Mouse (Mus musculus): Measurements from ENCODE around the gene Abr. TPM values are rescaled to one million over a fixed set of nuclear protein-coding genes. Genes with fewer than 3 reads are reported as not detected.

Abr gene
- polyA plus RNA-seq, 1 experiment from 2014 or later = 25.8 TPM

DNA sequence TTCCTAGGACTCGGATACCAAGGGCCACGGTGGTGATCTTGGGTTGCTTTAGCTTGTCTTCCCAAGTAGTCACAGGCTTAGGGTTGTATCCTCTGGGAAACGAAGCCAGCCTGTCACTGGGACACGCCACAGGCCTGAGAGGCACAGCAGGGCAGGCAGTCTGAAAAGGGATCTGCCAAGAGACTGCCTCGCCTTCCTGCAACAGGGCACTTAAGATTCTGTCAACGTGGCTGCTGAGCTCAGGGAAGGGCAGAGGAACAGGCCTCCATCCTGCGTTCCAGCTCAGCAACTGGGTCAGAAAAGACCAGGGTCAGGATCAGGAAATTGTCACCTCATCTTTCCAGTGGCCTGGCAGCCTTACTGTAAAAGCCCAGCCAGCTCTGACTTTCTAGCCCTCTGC lies 192.6 kb downstream of the Abr start:
- WGBS = 28% methylated on average over 7 of the region's 7 CpGs
- no peak for ATAC-seq (ENCODE audit: insufficient number of reproducible peaks, insufficient read depth, low FRiP score, low read depth)
- Histone ChIP-seq H3K27ac (replicated peaks in 1 of 2; ENCODE audit: control insufficient read depth in 1 of 2, insufficient read depth in 1 of 2, low read depth in 2 of 2, low read length in 2 of 2) (peak overlapping the region; percentile 72 to 86), H3K36me3 (ENCODE audit: control insufficient read depth, insufficient read depth, low read length) (peaks cover 19% of the 10 kb centered on the region), H3K27me3 (ENCODE audit: control insufficient read depth, insufficient read depth, low read length) (no peaks in the 10 kb centered on the region), H3K4me2 (ENCODE audit: low read length) (no peak overlapping the region), H3K9me3 (ENCODE audit: control insufficient read depth, low read length) (no peaks in the 10 kb centered on the region), H3K4me1 (ENCODE audit: control insufficient read depth in 2 of 2, insufficient read depth in 2 of 2, low read length in 2 of 2) (peaks cover 46 to 67% of the 10 kb centered on the region in 2 experiments), H3K4me3 (ENCODE audit: control insufficient read depth in 1 of 2, insufficient read depth in 1 of 2, low read depth in 1 of 2, low read length in 2 of 2) (no peak overlapping the region), H3K9ac (ENCODE audit: low read length) (peak overlapping the region; percentile 42; the same call in 1 of the 2 replicates)

DNA sequence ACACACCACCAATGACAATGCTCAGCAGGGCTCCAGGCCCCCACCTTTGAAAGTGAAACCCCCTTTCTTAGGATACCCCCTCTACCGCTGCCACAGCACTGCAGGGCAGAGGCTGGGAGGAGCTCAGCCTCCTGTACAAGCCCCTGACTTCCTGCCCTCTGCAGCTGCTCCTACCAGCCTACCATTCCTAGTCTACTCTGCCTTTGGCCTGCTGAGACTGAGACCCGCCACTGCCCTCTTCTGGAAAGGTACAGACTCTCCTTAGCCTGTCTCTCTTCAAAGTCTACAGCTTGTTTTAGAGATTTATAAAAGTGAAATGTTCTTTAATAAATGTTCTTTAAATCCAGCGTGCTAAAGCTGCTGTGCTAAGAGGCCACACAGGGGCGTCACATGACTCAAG lies 193.1 kb downstream of the Abr start:
- H3K27ac ChIP-seq (replicated peaks in 1 of 2; ENCODE audit: control insufficient read depth in 1 of 2, insufficient read depth in 1 of 2, low read depth in 2 of 2, low read length in 2 of 2) = peak overlapping the region; percentile 72 to 86
- ATAC-seq (ENCODE audit: insufficient number of reproducible peaks, insufficient read depth, low FRiP score, low read depth) = no peak
- H3K27me3 ChIP-seq (ENCODE audit: control insufficient read depth, insufficient read depth, low read length) = no peaks in the 10 kb centered on the region
- WGBS = 35% methylated on average over 4 of the region's 4 CpGs
- peaks cover 46 to 68% of the 10 kb centered on the region in 2 experiments for H3K4me1 ChIP-seq (ENCODE audit: control insufficient read depth in 2 of 2, insufficient read depth in 2 of 2, low read length in 2 of 2)
- H3K4me3 ChIP-seq (ENCODE audit: control insufficient read depth in 1 of 2, insufficient read depth in 1 of 2, low read depth in 1 of 2, low read length in 2 of 2) = no peak overlapping the region
- H3K9me3 ChIP-seq (ENCODE audit: control insufficient read depth, low read length) = no peaks in the 10 kb centered on the region
- peak overlapping the region; percentile 42; the same call in 1 of the 2 replicates for H3K9ac ChIP-seq (ENCODE audit: low read length)
- no peak overlapping the region for H3K4me2 ChIP-seq (ENCODE audit: low read length)
- peaks cover 18% of the 10 kb centered on the region for H3K36me3 ChIP-seq (ENCODE audit: control insufficient read depth, insufficient read depth, low read length)

DNA sequence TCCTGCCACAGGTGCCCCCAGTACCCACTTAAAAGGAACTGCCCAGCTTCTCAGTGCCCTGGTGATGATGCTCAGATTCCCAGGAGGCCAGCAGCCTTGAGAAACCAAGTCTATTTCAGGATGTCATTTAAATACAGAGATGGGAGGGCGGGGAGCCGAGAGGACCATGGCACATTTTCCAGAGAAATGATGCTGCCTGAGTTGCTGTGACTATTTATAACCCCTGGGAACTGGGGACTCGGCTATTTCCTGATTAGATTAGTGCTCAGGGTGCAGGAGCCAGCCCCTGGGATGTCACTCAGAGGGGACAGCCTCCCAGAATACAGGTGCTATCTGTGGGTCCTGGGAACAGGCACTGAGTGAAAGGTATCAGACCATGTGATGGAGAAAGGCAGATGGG lies 194.3 kb downstream of the Abr start:
- H3K4me2 ChIP-seq (ENCODE audit: low read length) = peak overlapping the region; percentile 7; the same call in 1 of the 2 replicates
- peak overlapping the region; percentile 77 to 86 for H3K27ac ChIP-seq (replicated peaks in 1 of 2; ENCODE audit: control insufficient read depth in 1 of 2, insufficient read depth in 1 of 2, low read depth in 2 of 2, low read length in 2 of 2)

DNA sequence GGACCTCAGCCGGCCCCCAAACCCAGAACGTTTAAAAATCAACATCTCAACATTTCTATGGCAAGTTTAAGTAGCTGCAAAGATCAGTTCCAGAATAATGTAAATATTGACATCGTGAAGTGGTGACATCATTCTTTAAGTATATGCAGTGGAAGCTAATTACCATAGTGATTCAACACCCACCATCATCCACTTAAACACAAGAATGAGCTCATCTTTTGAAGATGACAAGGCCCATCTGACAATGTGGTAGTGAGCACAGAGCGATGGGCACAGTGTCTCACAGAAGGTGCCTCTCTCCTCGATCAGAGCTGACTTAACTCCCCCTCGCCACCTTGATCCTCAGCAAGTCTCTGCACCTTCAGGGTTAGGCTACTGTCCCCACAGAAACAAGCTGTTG lies 196.4 kb downstream of the Abr start:
- Histone ChIP-seq H3K27me3 (ENCODE audit: control insufficient read depth, insufficient read depth, low read length) (no peaks in the 10 kb centered on the region), H3K4me2 (ENCODE audit: low read length) (no peak overlapping the region), H3K27ac (replicated peaks in 1 of 2; ENCODE audit: control insufficient read depth in 1 of 2, insufficient read depth in 1 of 2, low read depth in 2 of 2, low read length in 2 of 2) (no peak overlapping the region), H3K4me3 (ENCODE audit: control insufficient read depth in 1 of 2, insufficient read depth in 1 of 2, low read depth in 1 of 2, low read length in 2 of 2) (no peak overlapping the region), H3K9me3 (ENCODE audit: control insufficient read depth, low read length) (no peaks in the 10 kb centered on the region), H3K9ac (ENCODE audit: low read length) (no peak overlapping the region), H3K36me3 (ENCODE audit: control insufficient read depth, insufficient read depth, low read length) (peaks cover 37% of the 10 kb centered on the region), H3K4me1 (ENCODE audit: control insufficient read depth in 2 of 2, insufficient read depth in 2 of 2, low read length in 2 of 2) (peaks cover 34 to 50% of the 10 kb centered on the region in 2 experiments)
- WGBS = 81% methylated on average over 6 of the region's 6 CpGs
- no peak for ATAC-seq (ENCODE audit: insufficient number of reproducible peaks, insufficient read depth, low FRiP score, low read depth)

More for the DNA sequence above, 194.3 kb downstream of the Abr start:
- ATAC-seq (ENCODE audit: insufficient number of reproducible peaks, insufficient read depth, low FRiP score, low read depth) = peak; percentile 45
- Histone ChIP-seq H3K9me3 (ENCODE audit: control insufficient read depth, low read length) (no peaks in the 10 kb centered on the region), H3K27me3 (ENCODE audit: control insufficient read depth, insufficient read depth, low read length) (no peaks in the 10 kb centered on the region), H3K9ac (ENCODE audit: low read length) (no peak overlapping the region), H3K36me3 (ENCODE audit: control insufficient read depth, insufficient read depth, low read length) (peaks cover 18% of the 10 kb centered on the region), H3K4me3 (ENCODE audit: control insufficient read depth in 1 of 2, insufficient read depth in 1 of 2, low read depth in 1 of 2, low read length in 2 of 2) (no peak overlapping the region), H3K4me1 (ENCODE audit: control insufficient read depth in 2 of 2, insufficient read depth in 2 of 2, low read length in 2 of 2) (peaks cover 45 to 66% of the 10 kb centered on the region in 2 experiments)
- WGBS = 3% methylated on average over 3 of the region's 3 CpGs

DNA sequence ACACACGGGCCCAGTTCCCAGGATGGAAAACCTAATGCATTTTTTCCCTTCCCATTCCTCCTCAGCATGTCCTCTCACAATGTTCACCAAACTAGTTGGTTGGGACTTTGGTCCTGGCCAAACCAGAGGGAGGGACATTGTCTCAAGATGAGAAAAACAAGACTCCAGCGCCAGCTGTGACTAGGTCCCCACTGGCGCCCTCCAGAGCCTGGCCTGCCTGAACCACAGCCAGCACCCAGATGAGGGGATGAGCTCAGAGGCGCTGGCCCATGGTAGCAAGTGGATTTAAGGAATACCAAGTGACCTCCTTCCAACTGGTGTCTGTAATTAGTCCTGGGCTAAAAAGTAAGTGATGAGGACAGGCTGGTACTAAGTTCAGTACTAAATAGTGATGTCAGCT lies 201.2 kb downstream of the Abr start:
- no peak for ATAC-seq (ENCODE audit: insufficient number of reproducible peaks, insufficient read depth, low FRiP score, low read depth)
- peaks cover 83% of the 10 kb centered on the region for H3K36me3 ChIP-seq (ENCODE audit: control insufficient read depth, insufficient read depth, low read length)
- WGBS = 72% methylated on average over 4 of the region's 4 CpGs

DNA sequence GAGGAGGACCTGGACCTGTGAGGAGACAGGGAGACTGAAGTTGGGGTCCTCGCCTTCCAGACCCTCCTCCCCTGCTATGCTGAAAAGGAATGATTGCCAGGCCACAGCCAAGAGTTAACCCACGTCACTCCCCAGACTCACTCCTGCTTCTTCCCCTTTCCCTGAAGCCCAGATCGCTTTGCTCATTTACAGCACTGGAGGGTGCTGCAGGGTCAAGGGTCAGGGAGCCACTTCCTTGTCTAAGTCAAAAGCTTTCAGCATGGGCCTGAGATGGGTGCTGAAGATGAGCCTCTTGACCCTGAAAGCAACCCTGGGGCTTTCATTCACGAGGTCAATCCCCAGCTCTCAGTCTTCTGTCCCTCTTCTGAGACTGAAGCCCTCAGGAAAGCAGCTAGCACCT lies 202.9 kb downstream of the Abr start:
- ATAC-seq (ENCODE audit: insufficient number of reproducible peaks, insufficient read depth, low FRiP score, low read depth) = no peak
- WGBS = 68% methylated on average over 4 of the region's 4 CpGs
- H3K4me3 ChIP-seq (ENCODE audit: control insufficient read depth in 1 of 2, insufficient read depth in 1 of 2, low read depth in 1 of 2, low read length in 2 of 2) = no peak overlapping the region
- no peak overlapping the region for H3K4me2 ChIP-seq (ENCODE audit: low read length)
- no peak overlapping the region for H3K27ac ChIP-seq (replicated peaks in 1 of 2; ENCODE audit: control insufficient read depth in 1 of 2, insufficient read depth in 1 of 2, low read depth in 2 of 2, low read length in 2 of 2)
- H3K4me1 ChIP-seq (ENCODE audit: control insufficient read depth in 2 of 2, insufficient read depth in 2 of 2, low read length in 2 of 2) = peaks cover 0 to 8% of the 10 kb centered on the region in 2 experiments; a peak in 2 of 4 replicates
- no peak overlapping the region for H3K9ac ChIP-seq (ENCODE audit: low read length)
- no peaks in the 10 kb centered on the region for H3K27me3 ChIP-seq (ENCODE audit: control insufficient read depth, insufficient read depth, low read length)
- peaks cover 95% of the 10 kb centered on the region for H3K36me3 ChIP-seq (ENCODE audit: control insufficient read depth, insufficient read depth, low read length)
- no peaks in the 10 kb centered on the region for H3K9me3 ChIP-seq (ENCODE audit: control insufficient read depth, low read length)

More for the DNA sequence above, 201.2 kb downstream of the Abr start:
- Histone ChIP-seq H3K9me3 (ENCODE audit: control insufficient read depth, low read length) (no peaks in the 10 kb centered on the region), H3K27ac (replicated peaks in 1 of 2; ENCODE audit: control insufficient read depth in 1 of 2, insufficient read depth in 1 of 2, low read depth in 2 of 2, low read length in 2 of 2) (no peak overlapping the region), H3K4me1 (ENCODE audit: control insufficient read depth in 2 of 2, insufficient read depth in 2 of 2, low read length in 2 of 2) (peaks cover 0 to 18% of the 10 kb centered on the region in 2 experiments; a peak in 2 of 4 replicates), H3K4me2 (ENCODE audit: low read length) (no peak overlapping the region), H3K4me3 (ENCODE audit: control insufficient read depth in 1 of 2, insufficient read depth in 1 of 2, low read depth in 1 of 2, low read length in 2 of 2) (no peak overlapping the region), H3K27me3 (ENCODE audit: control insufficient read depth, insufficient read depth, low read length) (no peaks in the 10 kb centered on the region), H3K9ac (ENCODE audit: low read length) (no peak overlapping the region)

DNA sequence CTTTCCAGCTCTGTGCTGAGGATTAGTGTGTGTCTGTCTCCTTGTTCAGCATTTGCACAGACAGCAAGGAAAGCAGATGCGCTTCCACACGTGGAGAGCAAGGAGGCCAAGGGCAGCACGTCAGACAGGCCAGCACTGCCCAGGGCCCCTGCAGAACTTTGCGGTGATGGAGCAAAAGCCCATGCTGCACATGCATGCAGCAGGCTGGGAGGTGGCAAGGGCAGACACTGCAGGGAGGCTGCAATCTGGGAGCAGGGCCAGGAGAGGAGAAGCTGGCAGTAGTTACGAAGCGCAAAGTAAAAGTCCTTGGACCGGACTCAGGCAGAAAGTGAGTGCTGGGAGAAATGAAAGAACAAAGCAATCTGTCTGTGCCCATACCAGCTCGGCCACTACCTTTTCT lies 203.7 kb downstream of the Abr start:
- no peak overlapping the region for H3K4me2 ChIP-seq (ENCODE audit: low read length)
- no peaks in the 10 kb centered on the region for H3K9me3 ChIP-seq (ENCODE audit: control insufficient read depth, low read length)
- H3K9ac ChIP-seq (ENCODE audit: low read length) = no peak overlapping the region
- ATAC-seq (ENCODE audit: insufficient number of reproducible peaks, insufficient read depth, low FRiP score, low read depth) = no peak
- WGBS = 79% methylated on average over 8 of the region's 8 CpGs
- H3K36me3 ChIP-seq (ENCODE audit: control insufficient read depth, insufficient read depth, low read length) = peaks cover 96% of the 10 kb centered on the region
- H3K4me1 ChIP-seq (ENCODE audit: control insufficient read depth in 2 of 2, insufficient read depth in 2 of 2, low read length in 2 of 2) = peaks cover 0 to 7% of the 10 kb centered on the region in 2 experiments; a peak in 2 of 4 replicates
- H3K27me3 ChIP-seq (ENCODE audit: control insufficient read depth, insufficient read depth, low read length) = no peaks in the 10 kb centered on the region
- no peak overlapping the region for H3K27ac ChIP-seq (replicated peaks in 1 of 2; ENCODE audit: control insufficient read depth in 1 of 2, insufficient read depth in 1 of 2, low read depth in 2 of 2, low read length in 2 of 2)
- no peak overlapping the region for H3K4me3 ChIP-seq (ENCODE audit: control insufficient read depth in 1 of 2, insufficient read depth in 1 of 2, low read depth in 1 of 2, low read length in 2 of 2)

DNA sequence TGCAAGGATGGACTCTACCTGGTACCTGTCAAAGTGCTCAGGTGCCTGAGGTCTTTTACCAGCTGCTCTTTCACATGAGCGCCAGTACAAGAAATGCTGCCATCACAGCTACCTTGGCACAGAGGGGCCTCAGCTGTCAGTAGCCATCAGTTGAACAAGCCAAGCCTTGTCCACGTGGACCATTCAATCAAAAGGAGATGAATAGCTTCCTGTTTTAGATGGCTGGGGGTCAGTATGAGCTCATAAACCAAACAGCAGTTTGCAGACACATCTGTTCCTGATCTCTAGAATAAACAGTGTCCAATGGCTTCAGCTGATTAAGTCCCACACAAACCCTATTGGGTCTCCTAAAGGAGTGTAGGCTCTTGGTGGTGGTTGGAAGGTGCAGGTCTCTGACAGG lies 206.1 kb downstream of the Abr start:
- no peaks in the 10 kb centered on the region for H3K9me3 ChIP-seq (ENCODE audit: control insufficient read depth, low read length)
- no peak overlapping the region for H3K4me2 ChIP-seq (ENCODE audit: low read length)
- ATAC-seq (ENCODE audit: insufficient number of reproducible peaks, insufficient read depth, low FRiP score, low read depth) = no peak
- H3K27ac ChIP-seq (replicated peaks in 1 of 2; ENCODE audit: control insufficient read depth in 1 of 2, insufficient read depth in 1 of 2, low read depth in 2 of 2, low read length in 2 of 2) = no peak overlapping the region
- no peak overlapping the region for H3K9ac ChIP-seq (ENCODE audit: low read length)
- WGBS = 59% methylated on average over 2 of the region's 2 CpGs
- H3K27me3 ChIP-seq (ENCODE audit: control insufficient read depth, insufficient read depth, low read length) = no peaks in the 10 kb centered on the region
- no peak overlapping the region for H3K4me3 ChIP-seq (ENCODE audit: control insufficient read depth in 1 of 2, insufficient read depth in 1 of 2, low read depth in 1 of 2, low read length in 2 of 2)
- peaks cover 0 to 7% of the 10 kb centered on the region in 2 experiments; a peak in 2 of 4 replicates for H3K4me1 ChIP-seq (ENCODE audit: control insufficient read depth in 2 of 2, insufficient read depth in 2 of 2, low read length in 2 of 2)
- H3K36me3 ChIP-seq (ENCODE audit: control insufficient read depth, insufficient read depth, low read length) = peaks cover 88% of the 10 kb centered on the region
